Mouse (Mus musculus): ENCODE data around the gene Ccdc85b. TPM values are rescaled to one million over a fixed set of nuclear protein-coding genes. Genes with fewer than 3 reads are reported as not detected.

Gene Ccdc85b
- total and polyA plus RNA-seq, 3 experiments, result 3.6 to 7.6 TPM; not detected in 1

DNA sequence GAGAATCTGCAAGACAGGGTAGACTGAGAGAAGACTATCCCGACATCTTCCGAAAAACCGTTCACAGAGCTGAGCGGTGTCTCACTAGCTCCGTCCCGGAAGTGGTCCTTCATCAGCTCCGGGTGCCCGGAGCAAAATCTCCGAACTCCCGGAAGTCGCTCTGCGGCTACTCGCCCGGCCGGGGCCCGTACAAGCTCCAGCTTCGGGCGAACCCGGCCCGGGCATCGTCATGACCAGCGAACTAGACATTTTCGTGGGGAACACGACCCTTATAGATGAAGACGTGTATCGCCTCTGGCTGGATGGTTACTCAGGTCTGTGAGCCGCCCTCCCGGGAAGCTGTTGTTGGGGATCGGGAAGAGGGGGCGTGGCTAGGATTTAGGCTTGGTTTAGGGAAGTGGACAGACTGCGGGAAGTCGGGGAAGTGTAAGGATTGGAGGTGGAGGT, 2.8 kb upstream of the Ccdc85b start, which contains the start of gene Fibp (continued):
- TF ChIP-seq RAD21 (IDR thresholded peaks at IDR 0.05; ENCODE audit: low read depth, low read length), result no peak
- peak; percentile 76 for TF ChIP-seq TCF12 (IDR thresholded peaks at IDR 0.05; ENCODE audit: low read depth, low read length)
- no peak for TF ChIP-seq MAX (IDR thresholded peaks at IDR 0.05; ENCODE audit: low read length)
- TF ChIP-seq USF2 (IDR thresholded peaks at IDR 0.05; ENCODE audit: borderline replicate concordance in 1 of 2, insufficient read depth in 1 of 2, low read depth in 1 of 2, low read length in 2 of 2), result no peak
- TF ChIP-seq UBTF (IDR thresholded peaks at IDR 0.05; ENCODE audit: borderline replicate concordance, insufficient read depth, low read depth, low read length), result peak; percentile 89; the same call in 1 of the 2 replicates
- no peak for TF ChIP-seq NRF1 (IDR thresholded peaks at IDR 0.05; ENCODE audit: insufficient read depth, low read depth, low read length, poor library complexity, severe bottlenecking)
- TF ChIP-seq MYC (IDR thresholded peaks at IDR 0.05; ENCODE audit: low read depth, low read length), result 0 out of 2 replicates have a peak, but pooled peaks have one; percentile 37
- no peak for TF ChIP-seq ETS1 (IDR thresholded peaks at IDR 0.05; ENCODE audit: low read depth, low read length)
- 0 out of 2 replicates have a peak, but pooled peaks have one; percentile 29 for TF ChIP-seq USF1 (IDR thresholded peaks at IDR 0.05; ENCODE audit: low read depth, low read length)
- no peak; the same call in 1 of the 2 replicates for TF ChIP-seq MAZ (IDR thresholded peaks at IDR 0.05; ENCODE audit: low read depth, low read length)
- peak; percentile 91 for TF ChIP-seq HCFC1 (IDR thresholded peaks at IDR 0.05; ENCODE audit: low read depth, low read length)
- peak; percentile 91 for TF ChIP-seq SIN3A (IDR thresholded peaks at IDR 0.05; ENCODE audit: low read length)
- TF ChIP-seq MEF2A (IDR thresholded peaks at IDR 0.05; ENCODE audit: extremely low read depth, insufficient replicate concordance, low read depth, low read length, poor library complexity, severe bottlenecking), result no peak
- TF ChIP-seq MXI1 (IDR thresholded peaks at IDR 0.05; ENCODE audit: low read depth, low read length), result peak; percentile 88
- TF ChIP-seq BHLHE40 (IDR thresholded peaks at IDR 0.05; ENCODE audit: borderline replicate concordance, low read depth, low read length), result no peak
- peak; percentile 89 to 96 for TF ChIP-seq POLR2A (IDR thresholded peaks at IDR 0.05; ENCODE audit: control insufficient read depth in 1 of 2, insufficient read depth in 1 of 2, low read depth in 1 of 2, low read length in 2 of 2, poor library complexity in 1 of 2)
- TF ChIP-seq ELF1 (IDR thresholded peaks at IDR 0.05; ENCODE audit: low read depth, low read length), result peak; percentile 93

DNA sequence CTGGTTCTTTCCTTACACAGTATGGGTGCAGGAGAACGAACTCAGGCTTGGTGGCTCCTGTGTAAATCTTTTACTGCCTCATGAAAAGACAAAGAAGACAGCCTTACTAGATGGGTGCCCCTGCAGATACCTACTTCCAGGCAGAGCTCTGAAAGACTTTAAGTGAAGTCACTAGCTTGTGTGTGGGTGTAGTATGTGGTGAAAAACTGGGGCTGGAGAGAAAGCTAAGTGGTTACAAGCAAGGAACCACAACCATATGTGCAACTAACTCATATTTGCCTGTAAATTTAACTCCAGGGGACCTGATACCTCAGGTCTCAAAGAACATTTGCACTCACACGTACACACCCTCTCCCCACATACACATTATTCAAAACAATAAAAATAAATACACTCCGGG, 2.2 kb upstream of the Ccdc85b start:
- peaks cover 17% of the 10 kb centered on the region for H3K79me2 ChIP-seq (ENCODE audit: control insufficient read depth, insufficient read depth, low read length, poor library complexity)
- TF ChIP-seq CHD1 (IDR thresholded peaks at IDR 0.05; ENCODE audit: low read depth, low read length), result no peak
- TF ChIP-seq USF2 (IDR thresholded peaks at IDR 0.05; ENCODE audit: borderline replicate concordance in 1 of 2, insufficient read depth in 1 of 2, low read depth in 1 of 2, low read length in 2 of 2), result no peak
- no peak for TF ChIP-seq ZC3H11A (IDR thresholded peaks at IDR 0.05; ENCODE audit: low read depth, low read length)
- 0 out of 4 replicates have a peak, but pooled peaks of 1 of the 2 experiments have one; percentile 15 for TF ChIP-seq EP300 (IDR thresholded peaks at IDR 0.05; ENCODE audit: low read depth in 1 of 2, low read length in 2 of 2)
- no peak for TF ChIP-seq GABPA (IDR thresholded peaks at IDR 0.05; ENCODE audit: low read depth, low read length)
- TF ChIP-seq CHD2 (IDR thresholded peaks at IDR 0.05; ENCODE audit: low read length), result no peak
- H3K9me3 ChIP-seq (replicated peaks; ENCODE audit: insufficient read depth, low read length), result no peaks in the 10 kb centered on the region
- H3K4me1 ChIP-seq (ENCODE audit: control insufficient read depth in 1 of 2, insufficient read depth in 2 of 2, low read length in 2 of 2), result peaks cover 0 to 31% of the 10 kb centered on the region in 2 experiments
- DNase-seq (ENCODE audit: low read depth, low spot score), result no peak
- peak overlapping the region; percentile 83 for H3K27ac ChIP-seq (ENCODE audit: control insufficient read depth, low read depth, low read length)
- no peaks in the 10 kb centered on the region for H3K27me3 ChIP-seq (ENCODE audit: control insufficient read depth in 1 of 2, insufficient read depth in 2 of 2, low read length in 2 of 2)
- peak overlapping the region; percentile 95 to 99 for H3K4me3 ChIP-seq (ENCODE audit: control insufficient read depth in 1 of 2, insufficient read depth in 1 of 2, low read depth in 2 of 2, low read length in 2 of 2)
- peaks cover 0 to 5% of the 10 kb centered on the region in 2 experiments; a peak in 2 of 4 replicates for H3K36me3 ChIP-seq (ENCODE audit: control insufficient read depth in 1 of 2, insufficient read depth in 2 of 2, low read length in 2 of 2)
- H3K9ac ChIP-seq (ENCODE audit: control insufficient read depth, low read depth, low read length, poor library complexity, severe bottlenecking), result peak overlapping the region; percentile 82

Data from MEL (cell line).